15 mouse cellular contexts compared by ENCODE assay signal in the genomic region with DNA sequence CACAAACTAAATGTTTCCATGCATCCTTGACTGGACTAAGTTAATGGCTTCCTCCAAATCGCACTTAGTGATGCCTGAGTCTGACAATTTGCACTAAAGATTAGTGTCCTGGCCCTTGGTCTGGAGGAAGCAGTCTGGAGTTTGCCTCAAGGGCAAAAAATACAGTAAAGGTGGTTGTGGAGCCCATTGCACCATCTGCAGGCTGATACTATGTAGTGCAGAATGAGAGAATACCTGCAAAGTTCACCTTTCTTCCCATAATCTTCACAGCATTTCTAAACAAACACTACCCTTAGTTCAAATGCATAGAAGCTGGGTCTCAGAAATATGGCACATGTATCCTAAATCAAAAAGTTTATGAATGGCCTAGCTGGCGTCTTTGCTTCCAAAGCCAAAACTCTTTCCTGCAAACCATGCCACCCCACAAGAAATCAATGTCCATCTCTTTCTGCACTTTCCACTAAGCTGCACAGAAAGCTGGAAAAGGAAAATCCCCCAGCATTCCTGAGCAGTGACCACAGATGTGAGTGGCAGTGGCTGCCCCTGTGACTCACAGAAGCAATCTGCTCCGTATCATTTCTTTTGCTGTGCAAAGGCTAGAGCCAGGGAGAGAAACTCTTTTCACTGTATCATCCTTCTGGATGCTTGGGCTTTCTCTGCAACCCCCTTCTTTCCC. TPM values are rescaled to one million over a fixed set of nuclear protein-coding genes. Genes with fewer than 3 reads are reported as not detected.
DNase-seq lines count a peak whose midpoint lies in the region; ATAC-seq and TF ChIP-seq lines count a peak whose summit lies in the region.
"Had no signal": no experiment of that assay in that cellular context is flagged by ENCODE, and none has a peak within 500 bp of the region (broad histone marks: within the 10 kb centered on the region; RNA-seq: fewer than 3 reads in every experiment).

No protein-coding gene starts in this region.

- H3K4me3 ChIP-seq in kidney, postnatal 0 days (replicated peaks; ENCODE audit: low read depth, low read length): no peak overlapping the region
- no peak overlapping the region for H3K4me3 ChIP-seq in CH12.LX (replicated peaks in 1 of 3; ENCODE audit: low read depth in 2 of 3, low read length in 2 of 3, poor library complexity in 1 of 3)
- H3K4me3 ChIP-seq in cortical plate, adult 2 months (ENCODE audit: insufficient read depth, low read length): no peak overlapping the region
- H3K4me3 ChIP-seq in forebrain, embryonic 11.5 days (ENCODE audit: low read depth, low read length): no peak overlapping the region
- H3K4me3 ChIP-seq: forebrain, embryonic 10.5 days; hindbrain, embryonic 13.5 days; liver, embryonic 13.5 days had no signal

- peak; percentile 71 for TF ChIP-seq CTCF in kidney, postnatal 0 days (IDR thresholded peaks at IDR 0.05; ENCODE audit: low read depth)
- peak; percentile 60 to 86; a peak in 3 of 4 replicates for TF ChIP-seq CTCF in CH12.LX (conservative IDR thresholded peaks at IDR 0.05 in 1 of 2, IDR thresholded peaks at IDR 0.05 in 1 of 2; ENCODE audit: low read depth in 2 of 2, low read length in 2 of 2)
- peak; percentile 48 for TF ChIP-seq CTCF in cortical plate, adult 2 months (IDR thresholded peaks at IDR 0.05; ENCODE audit: extremely low read depth, insufficient read depth, low read length)

- no peak for TF ChIP-seq EP300 in CH12.LX (IDR thresholded peaks at IDR 0.05; ENCODE audit: low read length)

- no peaks in the 10 kb centered on the region for H3K36me3 ChIP-seq in kidney, postnatal 0 days (ENCODE audit: insufficient read depth, low read length)
- H3K36me3 ChIP-seq in CH12.LX (replicated peaks in 1 of 2; ENCODE audit: control insufficient read depth in 1 of 2, insufficient read depth in 1 of 2, low read length in 1 of 2): no peaks in the 10 kb centered on the region
- no peaks in the 10 kb centered on the region for H3K36me3 ChIP-seq in forebrain, embryonic 11.5 days (ENCODE audit: control insufficient read depth, insufficient read depth, low read length)
- H3K36me3 ChIP-seq: forebrain, embryonic 10.5 days; hindbrain, embryonic 13.5 days; liver, embryonic 13.5 days had no signal

- TF ChIP-seq RAD21 in CH12.LX (IDR thresholded peaks at IDR 0.05; ENCODE audit: low read depth, low read length): peak; percentile 86

- no peaks in the 10 kb centered on the region for H3K27me3 ChIP-seq in kidney, postnatal 0 days (ENCODE audit: insufficient read depth, low read length)
- no peaks in the 10 kb centered on the region for H3K27me3 ChIP-seq in CH12.LX (replicated peaks)
- H3K27me3 ChIP-seq in forebrain, embryonic 11.5 days (ENCODE audit: control insufficient read depth, insufficient read depth, low read length): no peaks in the 10 kb centered on the region
- H3K27me3 ChIP-seq: hindbrain, embryonic 13.5 days; liver, embryonic 13.5 days had no signal

- in situ Hi-C loops in CH12.LX (cut with MboI; ENCODE audit: low pct_ligation_motif_present, low pct_unique_long_range_greater_than_20kb, low sequenced_read_pairs): no loop called here

- no peak overlapping the region for H3K4me2 ChIP-seq in kidney, postnatal 0 days (ENCODE audit: low read length)
- no peak overlapping the region for H3K4me2 ChIP-seq in CH12.LX (ENCODE audit: insufficient read depth, low read depth, poor library complexity, severe bottlenecking)
- no peak overlapping the region for H3K4me2 ChIP-seq in forebrain, embryonic 11.5 days (ENCODE audit: low read depth, low read length, severe bottlenecking)
- H3K4me2 ChIP-seq: hindbrain, embryonic 13.5 days; liver, embryonic 13.5 days had no signal

- no peak for ATAC-seq in kidney, postnatal 0 days (replicated peaks; ENCODE audit: low FRiP score, low read depth)
- no peak for ATAC-seq in forebrain, embryonic 11.5 days (replicated peaks; ENCODE audit: low FRiP score)

- H3K27ac ChIP-seq in kidney, postnatal 0 days: no peak overlapping the region
- H3K27ac ChIP-seq in CH12.LX (ENCODE audit: insufficient read depth, low read depth): no peak overlapping the region
- no peak overlapping the region for H3K27ac ChIP-seq in cortical plate, adult 2 months (ENCODE audit: insufficient read depth, low read length)
- no peak overlapping the region for H3K27ac ChIP-seq in forebrain, embryonic 11.5 days (ENCODE audit: low read depth, low read length)
- H3K27ac ChIP-seq: forebrain, embryonic 10.5 days; hindbrain, embryonic 13.5 days; liver, embryonic 13.5 days had no signal

- no peaks in the 10 kb centered on the region for H3K4me1 ChIP-seq in kidney, postnatal 0 days (replicated peaks; ENCODE audit: insufficient read depth, low read length)
- no peaks in the 10 kb centered on the region for H3K4me1 ChIP-seq in CH12.LX (ENCODE audit: control insufficient read depth in 1 of 2, insufficient read depth in 2 of 2)
- H3K4me1 ChIP-seq in cortical plate, adult 2 months (ENCODE audit: control insufficient read depth, insufficient read depth, low read length): no peaks in the 10 kb centered on the region
- H3K4me1 ChIP-seq in forebrain, embryonic 11.5 days (replicated peaks; ENCODE audit: control insufficient read depth, insufficient read depth, low read length): no peaks in the 10 kb centered on the region
- H3K4me1 ChIP-seq: forebrain, embryonic 10.5 days; hindbrain, embryonic 13.5 days; liver, embryonic 13.5 days had no signal

- dilution Hi-C loops in CH12.LX (cut with MboI; ENCODE audit: extremely low pct_ligation_motif_present, extremely low pct_unique_long_range_greater_than_20kb, low sequenced_read_pairs): no loop called here

- H3K79me2 ChIP-seq in CH12.LX (replicated peaks; ENCODE audit: control insufficient read depth, extremely low read depth, insufficient read depth, poor library complexity, severe bottlenecking): no peaks in the 10 kb centered on the region

- DNase-seq in kidney, postnatal 0 days (ENCODE audit: low spot score): peak; percentile 31
- no peak for DNase-seq in kidney, postnatal 14 days
- DNase-seq in 3T3-L1 (ENCODE audit: low read depth, low spot score): peak; percentile 95
- peak; percentile 50 for DNase-seq in CH12.LX (ENCODE audit: extremely low read depth)
- no peak for DNase-seq in ovary, postnatal 36 days (ENCODE audit: low spot score)
- no peak for DNase-seq in forebrain, embryonic 11.5 days (ENCODE audit: low spot score)
- DNase-seq: cerebellum, postnatal 36 days; liver, embryonic 13.5 days; right cerebral cortex, adult 18-20 months; thymus, postnatal 14 days had no signal

- no peak overlapping the region for H3K9ac ChIP-seq in kidney, postnatal 0 days (ENCODE audit: low read depth, low read length)
- no peak overlapping the region for H3K9ac ChIP-seq in CH12.LX (ENCODE audit: insufficient read depth, low read depth)
- no peak overlapping the region for H3K9ac ChIP-seq in forebrain, embryonic 11.5 days (ENCODE audit: low read length)
- H3K9ac ChIP-seq: hindbrain, embryonic 13.5 days; liver, embryonic 13.5 days had no signal

- TF ChIP-seq POLR2A in CH12.LX (IDR thresholded peaks at IDR 0.05; ENCODE audit: low read depth, low read length): no peak
- no peak for TF ChIP-seq POLR2A in cortical plate, adult 2 months (IDR thresholded peaks at IDR 0.05; ENCODE audit: extremely low read depth, insufficient read depth, low read length)

- WGBS in kidney, postnatal 0 days: 58% methylated on average over 3 of the region's 3 CpGs
- WGBS in forebrain, embryonic 11.5 days: 67% methylated on average over 3 of the region's 3 CpGs

- H3K9me3 ChIP-seq in kidney, postnatal 0 days (replicated peaks; ENCODE audit: low read length): 0 out of 2 replicates have a peak, but pooled peaks cover 2% of the 10 kb centered on the region
- peaks cover 9% of the 10 kb centered on the region for H3K9me3 ChIP-seq in CH12.LX (replicated peaks; ENCODE audit: low read length)
- H3K9me3 ChIP-seq in forebrain, embryonic 11.5 days (ENCODE audit: control insufficient read depth, low read length): no peaks in the 10 kb centered on the region
- H3K9me3 ChIP-seq: forebrain, embryonic 10.5 days; hindbrain, embryonic 13.5 days; liver, embryonic 13.5 days had no signal

TF ChIP-seq in CH12.LX, 34 proteins besides CTCF, POLR2A, EP300 and RAD21:
- TF ChIP-seq SMC3 (IDR thresholded peaks at IDR 0.05; ENCODE audit: low read depth, low read length): peak; percentile 94
- TF ChIP-seq POLR2AphosphoS2 (IDR thresholded peaks at IDR 0.05; ENCODE audit: low read depth, low read length): no peak
- TF ChIP-seq ZC3H11A (IDR thresholded peaks at IDR 0.05; ENCODE audit: low read depth, low read length): peak; percentile 40; the same call in 1 of the 2 replicates

RNA-seq across cellular contexts. Expression of gene Wfdc21, which starts 17.8 kb away (rescaled TPM):
- 1.5 and 1.7 TPM in 2 replicates for polyA plus RNA-seq in kidney, postnatal 0 days (2015; fragmentation: Nextera tagmentation; extraction: Ambion mirVana)
- total RNA-seq in CH12.LX (2012; rRNA removed) (1.6 and 3.3 TPM in 2 replicates), CH12.LX (2014; rRNA removed) (8.3 and 14.7 TPM in 2 replicates)
- 2.6 and 3.4 TPM in 2 replicates for polyA plus RNA-seq in CH12.LX (2012; ENCODE audit: insufficient read length, low read depth)
- polyA plus RNA-seq in cortical plate, adult 2 months (2012; rRNA removed): not detected in 2 replicates
- polyA plus RNA-seq in forebrain, embryonic 11.5 days (2014; fragmentation: Nextera tagmentation; extraction: Ambion mirVana): not detected in 2 replicates
- total RNA-seq: layer of hippocampus, adult 8-10 months had no signal
- polyA plus RNA-seq: forebrain, embryonic 10.5 days; hindbrain, embryonic 13.5 days had no signal

RNA-seq across cellular contexts. Expression of gene Wfdc18, which starts 20.1 kb away (rescaled TPM):
- 0.33 TPM in 1 of 2 replicates, not detected in the other for polyA plus RNA-seq in kidney, postnatal 0 days (2015; fragmentation: Nextera tagmentation; extraction: Ambion mirVana)
- total RNA-seq in CH12.LX (2012; rRNA removed) (not detected in 2 replicates), CH12.LX (2014; rRNA removed) (not detected in 2 replicates)
- not detected in 2 replicates for polyA plus RNA-seq in CH12.LX (2012; ENCODE audit: insufficient read length, low read depth)
- polyA plus RNA-seq in cortical plate, adult 2 months (2012; rRNA removed): 4.2 and 5.8 TPM in 2 replicates
- polyA plus RNA-seq in forebrain, embryonic 11.5 days (2014; fragmentation: Nextera tagmentation; extraction: Ambion mirVana): not detected in 2 replicates
- total RNA-seq: heart, adult 8-10 months; layer of hippocampus, adult 8-10 months had no signal
- polyA plus RNA-seq: forebrain, embryonic 10.5 days; hindbrain, embryonic 13.5 days; liver, embryonic 13.5 days had no signal

RNA-seq across cellular contexts. Expression of gene Heatr6, which starts 24.6 kb away (rescaled TPM):
- polyA plus RNA-seq in kidney, postnatal 0 days (2015; fragmentation: Nextera tagmentation; extraction: Ambion mirVana): 14.4 and 14.9 TPM in 2 replicates
- total RNA-seq in CH12.LX (2012; rRNA removed): 17.6 and 18.3 TPM in 2 replicates
- total RNA-seq in CH12.LX (2014; rRNA removed): 14.9 and 17.4 TPM in 2 replicates
- 21.0 and 24.4 TPM in 2 replicates for polyA plus RNA-seq in CH12.LX (2012; ENCODE audit: insufficient read length, low read depth)
- 16.6 and 16.9 TPM in 2 replicates for polyA plus RNA-seq in cortical plate, adult 2 months (2012; rRNA removed)
- polyA plus RNA-seq in forebrain, embryonic 11.5 days (2014; fragmentation: Nextera tagmentation; extraction: Ambion mirVana): 34.4 and 36.5 TPM in 2 replicates

RNA-seq across cellular contexts. Expression of gene Wfdc17, which starts 25.1 kb away (rescaled TPM):
- 3.5 and 6.6 TPM in 2 replicates for polyA plus RNA-seq in kidney, postnatal 0 days (2015; fragmentation: Nextera tagmentation; extraction: Ambion mirVana)
- not detected in 2 replicates for total RNA-seq in CH12.LX (2012; rRNA removed)
- total RNA-seq in CH12.LX (2014; rRNA removed): not detected in 2 replicates
- not detected in 2 replicates for polyA plus RNA-seq in CH12.LX (2012; ENCODE audit: insufficient read length, low read depth)
- 0.49 and 1.3 TPM in 2 replicates for polyA plus RNA-seq in cortical plate, adult 2 months (2012; rRNA removed)
- polyA plus RNA-seq in forebrain, embryonic 11.5 days (2014; fragmentation: Nextera tagmentation; extraction: Ambion mirVana): 0.40 TPM in 1 of 2 replicates, not detected in the other
- polyA plus RNA-seq: forebrain, embryonic 10.5 days had no signal

Comparison
In these comparisons a context has a peak if more than half of its experiments do, and no peak if none do; other contexts are left out.
1. DNase-seq: peak in kidney, postnatal 0 days (single experiment), 3T3-L1 (single experiment) and CH12.LX (single experiment); none in kidney, postnatal 14 days (single experiment), ovary, postnatal 36 days (single experiment) and forebrain, embryonic 11.5 days (single experiment).
2. Peak in every context shown above with its lines, with median percentiles within 50 percentile points of each other: CTCF ChIP-seq.